Mouse (Mus musculus) lung, embryonic 16.5 days (tissue): ENCODE measurements at regions not wholly inside any gene's neighbourhood (a gene's known extent, or its start where the extent isn't known, plus 50 kb on each side); places are given as distances from the start of the nearest gene placed in this dataset.

Source experiments
- ATAC-seq: fragments of 200-750 bp; cut with Nextera tagmentation; 2 replicates; pipeline ENCODE4 v1.8.0; 2017; ENCODE audit warnings: low read depth, mild to moderate bottlenecking, moderate library complexity
- H3K27ac ChIP-seq: fragments of 300-500 bp; sonication (generic); 2 replicates; pipeline ENCODE4 v1.5.1; 2014; ENCODE audit warnings: mild to moderate bottlenecking, control low read depth, low read length
- H3K27me3 ChIP-seq: fragments of 300-500 bp; sonication (generic); 2 replicates; pipeline ENCODE4 v1.6.1; 2014; ENCODE audit warnings: low read depth, low read length, mixed read lengths; ENCODE audit not compliant: control insufficient read depth, insufficient read depth
- H3K36me3 ChIP-seq: fragments of 300-500 bp; sonication (generic); 2 replicates; pipeline ENCODE4 v1.6.1; 2014; ENCODE audit warnings: low read length; ENCODE audit not compliant: control insufficient read depth, insufficient read depth
- H3K4me1 ChIP-seq: fragments of 300-500 bp; sonication (generic); replicated peaks from 2 replicates; pipeline ENCODE4 v1.6.1; 2014; ENCODE audit warnings: low read length, mixed read lengths; ENCODE audit not compliant: control insufficient read depth, insufficient read depth
- H3K4me2 ChIP-seq: fragments of 300-500 bp; sonication (generic); 2 replicates; pipeline ENCODE4 v1.6.1; 2014; ENCODE audit warnings: low read depth, low read length, control low read depth
- H3K4me3 ChIP-seq: fragments of 300-500 bp; sonication (generic); 2 replicates; pipeline ENCODE4 v1.5.1; 2014; ENCODE audit warnings: mild to moderate bottlenecking, low read length, control low read depth
- H3K9ac ChIP-seq: fragments of 300-500 bp; sonication (generic); 2 replicates; pipeline ENCODE4 v1.6.1; 2014; ENCODE audit warnings: low read length, control low read depth
- H3K9me3 ChIP-seq: fragments of 300-500 bp; sonication (generic); 2 replicates; pipeline ENCODE4 v1.6.1; 2016; ENCODE audit warnings: low read length; ENCODE audit not compliant: control insufficient read depth
- WGBS: fragments of 180-500 bp; shearing (Covaris S2); extraction: QIAGEN DNeasy Blood & Tissue Kit; methylation state at CpG from one replicate; pipeline ENCODE4 v1.1.7; 2014; 5-methylcytosine and 5-hydroxymethylcytosine counted together

GRCm38 (mm10) chr1:52397460-52397859 is 103.0 kb downstream of the Nab1 start:
- H3K4me1 ChIP-seq, result no peaks in the 10 kb centered on the region
- no peak overlapping the region for H3K4me2 ChIP-seq
- no peak for ATAC-seq
- no peaks in the 10 kb centered on the region for H3K36me3 ChIP-seq
- H3K27ac ChIP-seq, result no peak overlapping the region
- H3K27me3 ChIP-seq, result no peaks in the 10 kb centered on the region
- H3K9ac ChIP-seq, result no peak overlapping the region
- WGBS, result 41% methylated on average over 3 of the region's 3 CpGs
- H3K9me3 ChIP-seq, result no peaks in the 10 kb centered on the region
- H3K4me3 ChIP-seq, result no peak overlapping the region

- Histone ChIP-seq H3K4me3 (no peak overlapping the region), H3K4me2 (no peak overlapping the region), H3K27ac (no peak overlapping the region), H3K9ac (no peak overlapping the region), H3K9me3 (no peaks in the 10 kb centered on the region), H3K36me3 (no peaks in the 10 kb centered on the region), H3K27me3 (no peaks in the 10 kb centered on the region), H3K4me1 (no peaks in the 10 kb centered on the region)
- WGBS, result 36% methylated on average over 2 of the region's 2 CpGs
- ATAC-seq, result no peak
These were observed 107.5 kb downstream of the Nab1 start for GRCm38 (mm10) chr1:52392933-52393332.

- no peak overlapping the region for H3K27ac ChIP-seq
- no peaks in the 10 kb centered on the region for H3K36me3 ChIP-seq
- H3K27me3 ChIP-seq, result no peaks in the 10 kb centered on the region
- no peak overlapping the region for H3K9ac ChIP-seq
- H3K4me2 ChIP-seq, result no peak overlapping the region
- no peak for ATAC-seq
- H3K9me3 ChIP-seq, result no peaks in the 10 kb centered on the region
- no peaks in the 10 kb centered on the region for H3K4me1 ChIP-seq
- WGBS, result 56% methylated on average over 6 of the region's 6 CpGs
- no peak overlapping the region for H3K4me3 ChIP-seq
These were observed 111.6 kb downstream of the Nab1 start for GRCm38 (mm10) chr1:52388836-52389235.

- no peaks in the 10 kb centered on the region for H3K27me3 ChIP-seq
- H3K9ac ChIP-seq, result no peak overlapping the region
- no peak overlapping the region for H3K4me2 ChIP-seq
- ATAC-seq, result no peak
- no peaks in the 10 kb centered on the region for H3K36me3 ChIP-seq
- 52% methylated on average over 6 of the region's 6 CpGs for WGBS
- no peak overlapping the region for H3K27ac ChIP-seq
- no peaks in the 10 kb centered on the region for H3K9me3 ChIP-seq
- H3K4me1 ChIP-seq, result no peaks in the 10 kb centered on the region
- no peak overlapping the region for H3K4me3 ChIP-seq
These were observed 112.4 kb downstream of the Nab1 start for GRCm38 (mm10) chr1:52388118-52388517.

DNA sequence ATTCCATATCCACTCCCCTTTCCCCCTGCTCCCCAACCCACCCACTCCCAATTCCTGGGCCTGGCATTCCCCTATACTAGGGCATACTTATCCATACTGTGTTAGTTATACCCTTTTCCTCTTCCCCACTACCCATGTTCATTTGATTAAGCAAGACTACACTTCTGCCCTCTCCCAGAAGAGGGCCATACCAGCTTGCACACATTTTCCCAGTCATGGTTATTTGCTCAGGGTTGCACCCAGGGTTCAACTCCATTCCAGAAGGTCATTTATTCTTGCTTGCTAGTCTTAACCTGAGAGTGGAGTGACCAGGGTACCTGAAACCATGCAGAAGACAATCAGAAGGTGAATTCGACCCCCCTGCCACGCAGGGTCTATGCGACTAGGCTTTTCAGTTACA is 113.4 kb downstream of the Nab1 start:
- Histone ChIP-seq H3K27me3 (no peaks in the 10 kb centered on the region), H3K9ac (no peak overlapping the region), H3K9me3 (no peaks in the 10 kb centered on the region), H3K4me1 (no peaks in the 10 kb centered on the region), H3K4me2 (no peak overlapping the region), H3K4me3 (no peak overlapping the region), H3K27ac (no peak overlapping the region), H3K36me3 (no peaks in the 10 kb centered on the region)
- WGBS, result 63% methylated on average over 3 of the region's 3 CpGs
- ATAC-seq, result no peak

DNA sequence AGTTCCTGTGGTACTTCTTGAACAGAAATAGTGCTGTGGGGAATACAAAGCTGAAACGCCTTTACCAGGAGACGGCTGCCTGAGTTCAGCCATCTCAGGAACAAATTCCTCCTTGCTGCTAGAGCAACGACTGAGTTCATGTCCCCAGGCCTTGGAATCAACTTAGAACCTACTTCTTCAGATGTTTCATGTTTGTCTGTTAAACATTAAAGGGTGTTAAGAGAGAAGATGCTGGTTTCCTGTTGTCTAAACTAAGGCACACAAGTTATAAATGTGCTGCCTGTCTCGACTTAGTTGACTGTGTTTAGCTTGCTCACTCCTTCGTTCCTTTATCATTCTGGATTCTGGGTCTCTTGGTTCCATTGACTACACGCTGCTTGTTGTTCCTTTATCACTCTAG is 125.2 kb downstream of the Nab1 start:
- Histone ChIP-seq H3K4me3 (no peak overlapping the region), H3K4me1 (no peaks in the 10 kb centered on the region), H3K9me3 (no peaks in the 10 kb centered on the region), H3K36me3 (no peaks in the 10 kb centered on the region), H3K4me2 (no peak overlapping the region), H3K9ac (no peak overlapping the region), H3K27ac (no peak overlapping the region), H3K27me3 (no peaks in the 10 kb centered on the region; the same call in 1 of the 2 replicates)
- 61% methylated on average over 6 of the region's 6 CpGs for WGBS
- no peak for ATAC-seq

- 74% methylated on average over 2 of the region's 2 CpGs for WGBS
- Histone ChIP-seq H3K4me1 (no peaks in the 10 kb centered on the region), H3K4me2 (no peak overlapping the region), H3K4me3 (no peak overlapping the region), H3K27ac (no peak overlapping the region), H3K9ac (no peak overlapping the region), H3K27me3 (no peaks in the 10 kb centered on the region; the same call in 1 of the 2 replicates), H3K9me3 (no peaks in the 10 kb centered on the region), H3K36me3 (no peaks in the 10 kb centered on the region)
- ATAC-seq, result no peak
These were observed 125.8 kb downstream of the Nab1 start for GRCm38 (mm10) chr1:52374666-52375065.

GRCm38 (mm10) chr1:52373817-52374216 is 126.7 kb downstream of the Nab1 start:
- no peak for ATAC-seq
- Histone ChIP-seq H3K9me3 (no peaks in the 10 kb centered on the region), H3K4me2 (no peak overlapping the region), H3K4me1 (no peaks in the 10 kb centered on the region), H3K27me3 (no peaks in the 10 kb centered on the region; the same call in 1 of the 2 replicates), H3K4me3 (no peak overlapping the region), H3K27ac (no peak overlapping the region), H3K36me3 (no peaks in the 10 kb centered on the region), H3K9ac (no peak overlapping the region)
- 63% methylated on average over 2 of the region's 2 CpGs for WGBS

DNA sequence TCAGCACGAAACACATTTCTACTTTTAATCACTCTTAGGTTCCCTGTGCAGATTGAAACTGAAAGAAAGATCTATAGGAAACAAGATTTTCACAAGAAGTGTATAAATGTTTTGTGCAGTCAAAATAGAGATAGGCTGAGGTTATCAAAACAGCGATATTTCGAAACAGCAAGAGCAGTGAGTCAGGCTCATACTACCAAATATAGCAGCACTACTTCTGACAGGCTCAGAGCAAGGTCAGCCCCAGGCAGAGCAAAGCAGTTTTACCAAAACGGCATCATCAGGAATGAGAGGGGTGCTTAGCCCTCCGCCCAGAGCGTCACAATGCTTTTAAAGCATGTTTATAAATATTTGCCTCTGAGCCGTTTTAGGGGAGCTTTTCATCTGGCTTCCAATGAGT is 133.4 kb upstream of the Gls start:
- Histone ChIP-seq H3K27ac (no peak overlapping the region), H3K4me2 (no peak overlapping the region)
- WGBS, result 51% methylated on average over 7 of the region's 7 CpGs

DNA sequence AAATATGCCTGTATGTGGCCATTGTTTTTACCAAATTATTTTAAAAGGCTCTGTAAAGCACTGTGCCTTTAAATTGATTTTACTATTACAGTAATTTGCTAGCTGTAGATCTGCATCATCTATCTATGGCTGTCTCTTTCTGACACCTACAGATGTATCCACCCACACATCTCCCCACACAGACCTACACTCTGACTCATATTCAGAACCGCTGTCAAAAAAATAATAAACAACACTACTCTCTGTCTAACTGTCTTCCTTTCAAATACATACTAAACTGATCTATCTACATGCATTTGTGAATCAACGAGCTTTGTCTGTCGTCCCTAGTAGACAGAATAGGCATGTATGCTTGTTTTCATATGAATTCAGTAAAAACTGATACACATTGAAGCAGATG is 130.6 kb upstream of the Gls start:
- Histone ChIP-seq H3K4me2 (no peak overlapping the region), H3K9ac (no peak overlapping the region), H3K4me3 (no peak overlapping the region), H3K27me3 (no peaks in the 10 kb centered on the region; the same call in 1 of the 2 replicates), H3K4me1 (no peaks in the 10 kb centered on the region), H3K36me3 (no peaks in the 10 kb centered on the region), H3K27ac (no peak overlapping the region), H3K9me3 (no peaks in the 10 kb centered on the region)
- ATAC-seq, result no peak
- WGBS, result 62% methylated on average over 3 of the region's 3 CpGs

More for the DNA sequence above, 133.4 kb upstream of the Gls start:
- H3K36me3 ChIP-seq, result no peaks in the 10 kb centered on the region
- no peak overlapping the region for H3K9ac ChIP-seq
- ATAC-seq, result no peak
- H3K4me1 ChIP-seq, result no peaks in the 10 kb centered on the region
- H3K9me3 ChIP-seq, result no peaks in the 10 kb centered on the region
- H3K4me3 ChIP-seq, result no peak overlapping the region
- H3K27me3 ChIP-seq, result no peaks in the 10 kb centered on the region; the same call in 1 of the 2 replicates
